Mouse (Mus musculus): ENCODE results near the gene Rnf7.
"Not testable (repeated sequence)": the region's sequence is repeated elsewhere in the genome, so short reads cannot be mapped to it uniquely, and the experiment has no call there.

Gene Rnf7

DNA sequence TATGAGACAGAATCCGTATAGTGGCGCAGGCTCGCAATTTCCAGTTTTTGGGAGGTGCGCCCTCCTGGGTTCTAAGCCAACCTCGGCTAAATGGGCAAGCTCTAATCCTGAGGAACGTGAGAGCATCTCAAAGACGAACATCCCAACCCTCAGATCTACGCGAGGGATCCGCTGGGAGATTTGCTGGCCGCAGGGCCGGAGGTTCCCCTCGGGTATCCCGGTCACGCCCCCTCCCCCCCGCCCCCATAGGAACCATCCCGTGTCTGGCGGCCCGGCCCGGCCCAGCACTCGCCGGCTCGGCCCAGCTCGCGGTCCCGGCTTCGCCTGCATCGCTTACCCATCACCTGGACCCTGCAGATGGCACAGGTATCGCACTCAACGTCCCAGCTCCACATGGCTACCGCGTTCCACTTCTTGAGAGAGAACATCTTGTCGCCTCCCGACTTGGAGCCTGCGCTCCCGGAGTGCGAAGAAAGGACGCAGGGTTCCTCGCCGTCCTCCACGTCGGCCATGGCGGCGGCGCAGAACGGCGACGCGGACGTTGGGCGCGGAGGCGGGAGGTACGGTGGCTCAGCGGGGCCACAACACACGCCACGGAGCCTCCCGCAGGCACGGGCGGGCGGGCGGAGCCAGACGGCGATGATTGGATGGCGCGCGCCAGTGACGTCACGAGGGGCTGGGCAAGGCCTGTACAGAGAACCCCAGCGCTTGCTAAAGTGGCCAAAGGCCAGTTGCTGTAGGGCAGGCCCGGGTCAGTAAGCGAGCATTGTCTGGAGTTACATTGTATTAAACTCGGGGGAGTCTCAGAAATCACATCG lies at the start of gene Rnf7:
Gene Rnf7 (minus strand): TSS at position 605 of the 818 bp plus-strand sequence.
- peak; percentile 100 for DNase-seq

DNA sequence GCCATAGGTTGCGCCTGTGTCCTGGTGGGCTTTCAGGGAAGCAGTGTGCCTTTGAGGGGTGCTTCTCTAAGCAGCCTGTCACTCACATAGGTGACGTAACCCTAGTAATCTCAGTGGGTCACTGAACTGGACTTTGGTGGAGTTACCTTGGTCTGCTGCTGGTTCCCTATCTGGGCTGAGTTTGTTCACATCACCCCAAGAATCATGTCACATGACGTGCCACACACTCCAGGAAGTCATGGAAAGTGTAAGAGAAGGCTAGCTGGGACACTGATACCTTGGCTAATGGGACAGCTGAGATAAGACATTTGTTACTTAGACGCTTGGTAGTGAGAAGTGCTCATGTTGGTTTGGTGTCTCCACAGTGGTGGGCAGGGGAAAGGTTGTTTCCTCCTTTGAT lies 47.5 kb upstream of the Rnf7 start:
- DNase-seq, result no peak

- DNase-seq, result no peak
Measured at GRCm38 (mm10) chr9:96524972-96525506, 46.6 kb upstream of the Rnf7 start, which contains the start of gene Gm28729. Gm28729 (minus strand) TSS chr9:96525264.

DNA sequence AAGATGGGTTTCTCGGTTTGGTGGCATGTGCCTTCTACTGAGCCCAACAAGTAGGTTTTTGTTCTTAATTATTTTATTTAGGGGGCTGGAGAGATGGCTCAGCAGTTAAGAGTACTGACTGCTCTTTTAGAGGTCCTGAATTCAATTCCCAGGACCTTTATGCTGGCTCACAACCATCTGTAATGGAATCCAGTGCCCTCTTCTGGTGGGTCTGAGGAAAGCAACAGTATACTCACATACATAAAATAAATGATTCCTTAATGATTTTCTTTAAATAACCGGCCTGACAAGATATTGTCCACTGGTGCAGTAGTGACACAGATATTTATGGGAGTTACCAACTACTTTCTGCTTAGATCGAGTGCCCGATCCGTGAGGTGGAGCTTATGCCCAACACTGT lies 44.7 kb upstream of the Rnf7 start:
- DNase-seq, result no peak

GRCm38 (mm10) chr9:96521574-96521973 lies 43.1 kb upstream of the Rnf7 start:
- DNase-seq, result not testable (repeated sequence)

- no peak for DNase-seq
Measured at GRCm38 (mm10) chr9:96517429-96517828, 39.0 kb upstream of the Rnf7 start.

DNA sequence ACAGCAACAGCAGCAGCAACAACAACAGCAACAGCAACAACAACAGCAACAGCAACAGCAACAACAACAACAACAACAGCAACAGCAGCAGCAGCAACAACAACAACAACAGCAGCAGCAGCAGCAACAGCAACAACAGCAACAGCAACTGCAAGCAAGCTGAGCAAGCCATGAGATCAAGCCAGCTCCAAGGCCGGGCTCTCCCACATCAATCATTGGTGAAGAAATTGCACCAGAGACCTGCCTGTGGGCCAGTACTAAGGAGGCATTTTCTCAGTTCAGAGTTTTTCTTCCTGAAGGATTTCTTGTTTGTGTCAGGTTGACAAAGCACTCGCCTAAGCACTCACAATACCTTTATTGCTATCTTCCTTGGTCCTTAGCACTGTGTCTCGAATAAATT lies 38.3 kb upstream of the Rnf7 start:
- no peak for DNase-seq

GRCm38 (mm10) chr9:96515737-96516136 lies 37.3 kb upstream of the Rnf7 start:
- DNase-seq, result no peak

- DNase-seq, result no peak
Measured at GRCm38 (mm10) chr9:96514278-96514677, 35.8 kb upstream of the Rnf7 start.

DNA sequence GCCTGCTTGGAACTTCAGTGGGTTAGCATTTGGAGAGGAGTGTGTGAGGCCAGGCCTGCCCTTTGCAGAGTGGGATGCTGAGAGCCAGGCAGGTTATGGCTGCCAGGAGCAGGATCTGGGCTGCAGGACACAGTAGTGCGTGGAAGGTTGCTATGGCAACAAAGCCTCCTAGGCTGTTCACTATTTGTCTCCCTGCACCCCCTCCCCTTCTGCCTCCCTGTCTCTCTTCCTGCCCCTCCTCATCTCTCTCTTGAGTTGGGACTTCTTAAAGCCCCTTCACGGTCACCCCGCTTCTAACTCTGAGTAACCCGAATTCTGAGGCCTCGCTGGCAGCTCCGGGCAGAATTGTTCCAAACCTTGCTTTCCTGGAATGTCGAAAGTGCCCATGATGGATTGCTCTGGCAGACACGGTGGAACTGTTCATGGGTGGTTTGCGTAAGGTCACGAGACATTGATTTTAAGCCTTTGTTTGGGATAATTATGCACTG lies 27.6 kb upstream of the Rnf7 start:
- peak; percentile 14 for DNase-seq

GRCm38 (mm10) chr9:96505156-96505555 lies 26.7 kb upstream of the Rnf7 start:
- DNase-seq, result no peak

- DNase-seq, result no peak
Measured at GRCm38 (mm10) chr9:96504116-96504895, 25.8 kb upstream of the Rnf7 start.

GRCm38 (mm10) chr9:96502856-96503610 lies 24.6 kb upstream of the Rnf7 start:
- DNase-seq, result no peak

DNA sequence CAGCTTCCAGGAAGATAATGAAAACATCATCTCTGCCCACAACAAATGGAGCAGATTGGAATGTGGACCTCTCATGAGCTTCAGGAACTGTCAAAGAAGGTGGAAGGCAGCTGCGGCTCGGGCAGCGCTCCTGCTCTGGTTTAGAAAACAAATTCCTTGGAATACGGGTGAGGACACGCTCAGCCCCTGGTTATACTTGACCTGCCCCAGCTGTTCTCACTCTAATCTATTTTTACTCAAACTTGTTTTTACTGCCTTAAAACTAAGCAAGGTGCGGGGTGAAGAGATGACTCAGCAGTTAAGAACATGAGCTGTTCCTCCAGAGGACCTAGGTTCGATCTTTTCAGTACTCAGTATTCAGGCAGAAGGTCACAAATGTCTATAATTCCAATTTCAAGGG lies 22.7 kb upstream of the Rnf7 start:
- DNase-seq, result no peak

GRCm38 (mm10) chr9:96493212-96493611 lies 14.7 kb upstream of the Rnf7 start:
- DNase-seq, result no peak

DNA sequence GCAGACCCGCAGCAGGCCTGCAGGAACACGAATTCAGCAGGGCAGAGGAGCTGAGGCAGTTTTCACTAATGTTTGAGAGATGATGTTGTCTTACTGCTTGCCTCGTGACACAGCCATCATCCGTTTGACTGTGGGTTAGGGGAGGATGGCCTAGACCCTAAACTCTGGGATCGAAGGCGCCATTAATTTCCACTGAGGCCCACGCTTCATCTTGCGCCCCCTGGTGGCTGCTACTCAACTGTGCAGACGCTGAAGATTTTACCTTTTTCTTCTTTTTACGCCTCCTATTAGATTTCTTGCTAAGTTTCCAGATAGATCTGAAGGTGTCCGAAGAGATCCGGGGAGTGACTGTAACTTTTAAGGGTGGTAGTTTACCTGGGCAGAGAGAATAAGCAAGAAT lies 13.3 kb upstream of the Rnf7 start:
- peak; percentile 38 for DNase-seq

DNA sequence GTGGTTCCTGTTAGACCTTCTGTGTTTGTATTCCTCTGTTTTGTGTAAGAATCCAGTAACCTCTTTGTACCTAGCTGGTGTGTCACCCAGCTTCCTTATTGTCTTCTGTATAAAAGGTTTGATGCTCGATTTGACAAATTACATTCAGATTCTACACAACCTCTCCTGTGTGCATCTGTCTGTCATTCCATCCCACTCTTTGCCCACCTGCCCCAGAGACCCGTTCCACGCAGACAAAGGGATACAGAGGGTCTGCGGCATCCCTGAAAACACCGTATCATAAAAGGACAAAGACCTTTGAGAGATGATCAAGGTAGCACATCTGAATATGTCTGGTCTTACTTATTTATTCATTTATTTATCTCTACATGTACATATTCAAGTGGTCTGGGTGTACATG lies 9.4 kb upstream of the Rnf7 start:
- not testable (repeated sequence) for DNase-seq

DNA sequence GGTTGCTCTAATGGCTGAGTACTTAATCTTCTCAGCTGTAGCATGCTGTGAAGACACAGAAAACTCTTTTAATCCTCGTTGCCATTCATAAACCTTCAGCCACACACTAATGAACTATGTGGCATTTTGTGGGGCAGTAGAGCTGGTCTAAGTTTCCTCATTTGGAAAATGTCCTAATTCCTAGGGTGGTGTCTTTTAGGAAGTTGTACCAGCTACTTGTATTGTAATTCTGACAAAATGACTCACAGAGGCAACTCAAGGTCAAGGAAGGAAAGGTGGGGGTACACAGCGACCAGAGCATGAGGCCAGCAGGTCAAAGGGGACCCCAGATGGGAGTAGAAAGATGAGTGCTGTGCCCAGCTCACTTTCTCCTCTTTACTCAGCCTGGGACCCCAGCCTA lies 5.2 kb upstream of the Rnf7 start:
- DNase-seq, result no peak

DNA sequence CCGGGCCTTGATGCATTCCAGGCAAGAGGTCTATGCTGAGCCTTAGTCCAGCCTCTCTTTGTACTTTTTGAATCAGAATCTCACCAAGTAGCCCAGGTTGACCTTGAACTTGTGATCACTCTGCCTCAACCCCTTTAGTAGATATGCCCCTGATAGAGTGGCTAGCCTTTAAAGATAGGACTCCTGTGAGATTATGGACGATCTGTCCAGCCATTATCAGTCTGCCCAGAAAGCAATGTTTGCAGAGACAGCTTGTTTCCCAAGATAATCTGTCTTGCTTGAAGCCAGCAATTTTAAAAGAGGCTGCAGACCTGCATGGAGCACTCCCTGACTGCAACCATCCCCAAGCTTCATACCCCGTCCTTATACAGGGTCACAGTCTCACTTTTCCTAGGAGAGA lies 4.6 kb upstream of the Rnf7 start:
- no peak for DNase-seq

DNA sequence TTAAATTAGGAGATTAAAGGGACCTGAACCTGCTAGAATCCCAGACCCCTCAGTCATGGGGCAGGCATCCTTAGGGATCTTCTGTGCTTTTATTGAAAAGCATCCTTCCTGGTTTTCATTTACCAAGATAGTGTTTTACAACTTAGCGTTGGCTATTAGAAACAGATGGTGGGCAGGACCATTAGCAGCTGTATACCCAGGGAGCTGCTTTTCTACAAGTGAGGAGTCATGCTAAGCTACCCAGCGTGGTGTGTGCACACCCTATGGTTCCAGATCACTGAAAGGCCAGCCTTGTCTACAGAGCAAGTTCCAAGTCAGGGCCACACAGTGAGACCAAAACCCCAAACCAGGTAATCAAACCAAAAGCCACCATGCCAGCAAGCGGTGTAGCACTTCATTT lies 6.1 kb downstream of the Rnf7 start:
- DNase-seq, result no peak

DNA sequence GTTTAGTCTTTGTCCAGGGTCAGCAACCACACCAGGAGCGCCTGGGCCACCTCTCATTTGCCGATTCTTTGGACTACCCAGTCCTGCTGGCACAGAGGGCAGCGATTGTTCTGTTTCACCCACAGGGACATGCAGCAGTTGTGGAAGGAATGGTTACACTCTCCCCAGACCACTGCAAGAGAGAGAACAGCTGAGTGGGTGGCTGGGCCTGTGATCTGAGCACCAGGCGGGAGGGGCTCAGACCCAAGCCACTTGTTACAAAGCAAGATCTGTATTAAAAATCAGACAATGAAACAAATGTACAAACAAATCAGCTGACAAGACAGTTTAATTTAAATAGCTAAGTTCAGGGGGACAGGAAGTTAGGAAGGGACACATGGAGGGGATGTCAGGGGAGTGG lies 6.8 kb downstream of the Rnf7 start:
- DNase-seq, result not testable (repeated sequence)

DNA sequence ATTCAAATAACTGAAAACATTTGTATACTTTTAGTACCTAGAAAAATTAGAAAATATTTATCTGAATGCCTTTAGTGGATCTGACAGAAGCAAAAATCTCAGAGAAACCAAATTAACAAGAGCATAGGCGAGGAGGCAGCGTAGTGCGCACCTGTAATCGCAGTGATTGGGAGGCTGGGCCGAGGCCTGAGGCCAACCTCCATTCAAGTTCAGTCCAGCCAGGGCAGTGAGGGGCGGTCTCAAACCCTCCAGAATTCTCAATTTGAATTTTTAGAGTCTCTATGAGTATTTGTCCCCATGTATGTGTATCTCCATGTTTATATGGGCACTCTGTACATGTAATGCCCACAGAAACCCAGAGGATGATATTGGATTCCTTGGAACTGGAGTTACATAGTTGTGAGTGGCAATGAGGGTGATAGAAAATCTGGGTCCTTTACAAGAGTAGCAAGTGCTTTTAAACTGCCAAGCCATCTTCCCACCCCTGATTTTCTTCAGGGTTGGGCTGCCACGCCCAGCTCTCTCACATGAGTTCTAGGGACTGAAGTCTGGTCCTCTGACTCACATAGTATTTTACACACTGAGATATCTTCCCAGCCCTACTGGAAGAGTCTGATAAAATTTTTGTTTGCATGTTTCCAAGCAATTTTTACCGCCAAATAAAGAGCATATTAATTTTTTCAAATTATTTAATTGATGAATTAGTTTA lies 8.1 kb downstream of the Rnf7 start:
- no peak for DNase-seq
